Mouse (Mus musculus) frontal cortex, postnatal 10 days (tissue): ENCODE measurements at regions not wholly inside any gene's neighbourhood (a gene's known extent, or its start where the extent isn't known, plus 50 kb on each side); places are given as distances from the start of the nearest gene placed in this dataset.

Source experiments
- DNase-seq, 2 experiments: peaks; one replicate each; pipeline ENCODE4 v3.0.0; 2022; ENCODE audit warnings: low spot score in 2 of 2, mixed read lengths in 1 of 2

GRCm38 (mm10) chr12:25609045-25609444 lies 512.1 kb upstream of the Id2 start:
- DNase-seq: no peak

GRCm38 (mm10) chr12:25605396-25605795 lies 508.5 kb upstream of the Id2 start:
- DNase-seq: no peak

- no peak for DNase-seq
Measured at GRCm38 (mm10) chr12:25590262-25590661, 493.3 kb upstream of the Id2 start.

GRCm38 (mm10) chr12:25585746-25586145 lies 488.8 kb upstream of the Id2 start:
- no peak for DNase-seq

DNA sequence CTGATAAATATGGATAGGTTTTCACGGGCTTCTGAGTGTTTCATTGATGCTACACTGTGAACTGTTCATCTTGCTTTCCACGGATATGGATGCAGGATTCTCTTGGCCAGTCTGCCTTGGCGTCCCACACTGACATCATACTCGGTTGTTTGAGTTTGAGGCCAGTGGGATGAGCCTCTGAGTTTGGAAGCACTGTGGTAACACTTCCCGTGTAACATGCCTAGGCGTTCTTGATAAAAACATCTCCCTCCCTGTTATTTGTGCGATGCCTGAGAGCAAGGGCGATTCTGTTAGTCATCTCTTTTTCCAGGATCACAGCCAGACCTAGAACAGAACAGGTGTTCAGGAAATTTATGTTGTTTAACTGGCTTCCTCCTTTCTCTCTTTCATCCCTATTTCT lies 482.5 kb upstream of the Id2 start:
- DNase-seq: no peak

- DNase-seq: no peak
Measured at GRCm38 (mm10) chr12:25565131-25565530, 468.2 kb upstream of the Id2 start.

DNA sequence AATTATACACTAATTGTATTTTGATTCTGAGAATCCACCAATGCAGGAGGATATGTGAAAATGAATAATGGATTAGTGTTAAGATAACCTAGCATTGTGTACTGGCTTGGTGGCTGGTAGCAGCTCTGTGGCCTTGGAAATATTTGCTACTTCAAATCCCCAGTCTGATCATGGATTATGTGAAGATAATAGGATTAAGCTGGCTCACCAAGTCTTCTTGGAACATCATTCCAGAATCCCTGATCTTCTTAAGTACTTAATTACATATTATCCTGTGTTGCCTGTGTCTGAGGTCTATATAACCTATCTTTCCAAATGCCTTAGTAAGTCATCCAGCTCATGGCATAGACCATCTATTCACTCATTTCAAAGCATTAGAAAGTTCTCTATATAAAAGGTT lies 462.7 kb upstream of the Id2 start:
- DNase-seq: no peak

DNA sequence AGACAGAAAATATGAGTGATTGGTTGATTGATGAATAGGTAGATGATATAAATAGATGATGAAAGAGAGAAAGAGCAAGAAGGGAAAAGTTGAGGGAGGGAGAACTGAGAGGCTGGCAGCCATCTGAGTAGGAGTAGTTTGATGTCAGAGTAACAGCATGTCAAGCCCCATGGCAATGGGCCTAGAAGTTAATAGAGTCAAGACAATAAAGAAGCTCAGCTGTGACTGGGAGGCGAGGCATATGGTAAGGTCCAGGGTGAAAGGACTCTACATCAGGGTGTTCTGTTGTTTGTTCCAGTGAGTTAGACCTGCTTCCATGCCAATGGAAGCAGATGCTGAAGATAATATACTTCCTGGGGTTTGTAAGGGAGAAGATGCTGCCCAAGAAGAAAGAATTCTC lies 456.7 kb upstream of the Id2 start:
- DNase-seq: no peak

- DNase-seq: no peak
Measured at GRCm38 (mm10) chr12:25549735-25550134, 452.8 kb upstream of the Id2 start.

DNA sequence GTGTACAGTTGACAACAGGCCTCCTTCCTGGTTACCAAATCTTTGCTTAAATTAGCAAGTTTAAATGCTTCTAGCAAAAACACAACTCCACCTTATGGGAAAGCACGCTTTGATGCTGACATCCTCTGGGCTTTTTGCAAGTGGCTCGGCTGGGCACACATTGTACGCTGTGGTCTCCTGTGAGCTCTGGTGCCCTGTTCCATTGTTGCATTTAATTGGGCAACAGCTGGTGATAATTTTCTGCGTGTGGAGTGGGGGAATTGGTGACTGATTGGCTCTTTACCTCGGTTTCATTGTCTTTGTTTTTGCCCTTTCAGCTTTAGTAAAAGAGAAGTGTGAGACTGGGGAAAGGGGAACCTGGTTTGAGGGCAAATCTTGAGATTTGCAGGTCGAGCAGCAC lies 447.3 kb upstream of the Id2 start:
- no peak for DNase-seq

DNA sequence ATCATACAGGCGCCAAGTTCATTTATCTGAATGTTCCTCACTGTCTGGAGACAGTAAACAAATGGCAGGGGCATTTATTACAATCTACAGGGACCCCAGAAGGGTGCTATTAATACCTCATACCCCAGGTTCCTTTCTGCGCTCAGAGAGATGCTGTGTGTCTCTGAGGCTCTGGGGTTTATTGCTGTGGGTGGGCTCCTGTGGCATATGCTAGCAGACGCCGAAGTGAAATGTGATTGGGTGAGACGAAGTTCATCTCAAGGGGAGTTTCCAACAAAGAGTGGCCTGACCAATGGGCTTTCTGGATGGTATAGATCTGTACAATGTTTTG lies 437.6 kb upstream of the Id2 start:
- DNase-seq: no peak

DNA sequence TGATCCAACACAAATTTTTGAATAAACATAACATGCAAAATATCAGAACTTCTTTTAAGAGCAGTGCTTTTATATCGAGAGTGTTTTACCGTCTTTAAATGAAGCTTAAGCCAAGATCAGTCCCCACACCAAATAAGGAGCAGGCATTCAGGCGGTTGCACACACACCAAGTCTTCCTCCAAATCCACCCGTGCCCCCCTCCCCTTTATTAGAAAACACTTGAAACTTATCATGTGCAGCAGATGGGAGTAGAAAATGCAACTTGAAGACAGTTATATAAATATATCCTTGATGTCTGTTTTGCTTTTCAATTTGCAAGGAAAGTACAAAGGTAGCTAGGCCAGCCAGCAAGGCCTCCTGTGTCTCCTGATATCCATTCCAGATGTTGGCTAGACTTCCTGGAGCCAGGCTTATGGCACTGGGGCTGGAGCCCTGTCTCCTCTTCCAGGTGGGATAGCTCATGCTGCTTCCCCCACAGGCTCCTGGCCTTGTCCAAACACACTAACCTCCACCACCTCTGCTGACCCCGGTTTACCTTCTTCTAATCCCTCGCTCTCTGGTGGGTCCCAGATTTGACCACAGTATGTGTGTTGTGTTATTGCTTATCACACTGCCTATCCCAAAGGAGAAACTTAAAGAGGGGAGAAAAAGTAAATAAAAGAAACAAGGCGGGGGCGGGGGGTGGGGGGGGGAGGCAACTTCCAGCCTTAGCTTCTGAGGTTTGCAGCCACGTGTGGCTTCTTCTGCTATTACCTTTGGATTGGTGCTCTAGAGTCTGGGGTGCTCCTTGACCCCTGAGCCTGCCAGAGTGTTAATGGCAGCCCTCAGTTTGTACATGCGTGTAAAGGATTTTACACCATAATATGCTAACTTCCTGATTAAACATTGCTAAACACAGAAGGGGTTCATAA lies 437.0 kb upstream of the Id2 start:
- DNase-seq: no peak

DNA sequence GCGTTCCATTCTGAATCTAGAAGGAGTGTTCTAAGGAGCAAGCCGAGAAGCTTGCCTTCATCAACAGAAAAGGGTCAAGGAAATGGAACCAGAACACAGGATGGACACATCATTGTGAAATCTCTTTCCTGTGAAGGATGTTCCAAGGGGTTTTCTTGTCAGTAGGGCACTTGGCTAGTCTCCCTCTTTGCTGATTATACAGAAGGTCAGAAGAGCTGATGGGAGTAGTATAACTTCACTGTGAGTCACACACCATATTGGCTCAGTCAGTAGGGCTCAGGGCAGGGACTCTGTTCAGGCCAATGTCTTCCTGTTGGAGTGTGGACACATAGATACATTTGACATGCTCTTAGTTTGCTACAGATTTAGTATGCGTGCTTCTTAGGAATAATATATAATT lies 433.5 kb upstream of the Id2 start:
- no peak for DNase-seq

GRCm38 (mm10) chr12:25529537-25529936 lies 432.6 kb upstream of the Id2 start:
- no peak for DNase-seq

GRCm38 (mm10) chr12:25526639-25527038 lies 429.7 kb upstream of the Id2 start:
- peak in 1 of 2 experiments; percentile 11 for DNase-seq

- DNase-seq: no peak
Measured at GRCm38 (mm10) chr12:25516738-25517137, 419.8 kb upstream of the Id2 start.

- DNase-seq: no peak
Measured at GRCm38 (mm10) chr12:25513679-25514078, 416.7 kb upstream of the Id2 start.

DNA sequence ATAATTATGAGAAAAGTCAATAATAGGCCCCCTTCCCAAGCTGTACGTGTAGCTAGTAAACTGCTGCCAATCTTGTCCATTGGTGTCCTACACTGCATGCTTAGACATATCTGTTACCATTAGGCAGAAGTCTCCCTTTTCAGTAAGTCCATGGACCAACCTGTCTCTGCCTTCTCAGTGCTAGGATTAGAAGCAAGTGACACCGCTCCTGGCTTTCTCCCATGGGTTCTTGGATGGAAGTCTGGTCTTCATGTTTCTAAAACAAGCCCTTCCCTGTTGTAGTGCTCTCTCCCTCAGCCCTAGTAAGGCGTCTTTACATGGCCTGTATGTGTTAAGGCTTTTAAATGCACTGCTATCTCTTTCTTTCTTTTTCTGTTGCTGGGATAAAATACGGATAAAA lies 412.7 kb upstream of the Id2 start:
- no peak for DNase-seq

GRCm38 (mm10) chr12:25493233-25493632 lies 396.3 kb upstream of the Id2 start:
- DNase-seq: peak; percentile 22 to 24

DNA sequence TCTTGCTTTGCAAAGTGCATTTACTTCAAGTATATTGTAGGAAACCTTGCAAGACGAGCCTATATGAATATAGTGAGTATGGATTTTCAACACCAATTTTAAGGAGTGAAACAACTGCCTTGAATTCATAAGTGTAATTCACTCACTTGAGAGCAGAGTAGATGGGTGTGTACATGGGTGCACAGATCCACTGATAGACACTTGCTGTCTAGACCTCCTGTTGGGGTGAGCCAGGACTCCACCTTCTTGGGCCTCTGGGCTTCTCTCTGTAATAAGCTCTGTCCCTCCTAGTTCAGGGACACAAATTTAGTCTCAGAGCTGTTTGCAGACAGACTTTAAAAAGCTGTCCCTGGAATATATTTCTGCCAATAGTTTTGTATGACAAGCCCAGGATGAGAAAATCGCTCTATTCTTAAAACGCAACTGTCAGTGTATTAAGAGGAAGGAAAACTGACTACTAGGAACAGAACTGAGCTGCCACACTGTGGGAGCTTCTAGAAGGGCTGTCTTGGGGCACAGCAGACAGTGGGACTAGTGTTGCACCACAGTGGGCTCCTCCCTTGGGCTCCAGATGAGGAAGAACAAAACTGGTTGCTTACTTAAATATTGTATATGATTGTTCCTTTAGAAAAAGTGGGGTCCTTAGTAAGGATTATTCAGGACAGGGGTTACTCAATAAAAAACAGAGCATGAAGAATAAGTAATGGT lies 395.7 kb upstream of the Id2 start:
- no peak for DNase-seq

DNA sequence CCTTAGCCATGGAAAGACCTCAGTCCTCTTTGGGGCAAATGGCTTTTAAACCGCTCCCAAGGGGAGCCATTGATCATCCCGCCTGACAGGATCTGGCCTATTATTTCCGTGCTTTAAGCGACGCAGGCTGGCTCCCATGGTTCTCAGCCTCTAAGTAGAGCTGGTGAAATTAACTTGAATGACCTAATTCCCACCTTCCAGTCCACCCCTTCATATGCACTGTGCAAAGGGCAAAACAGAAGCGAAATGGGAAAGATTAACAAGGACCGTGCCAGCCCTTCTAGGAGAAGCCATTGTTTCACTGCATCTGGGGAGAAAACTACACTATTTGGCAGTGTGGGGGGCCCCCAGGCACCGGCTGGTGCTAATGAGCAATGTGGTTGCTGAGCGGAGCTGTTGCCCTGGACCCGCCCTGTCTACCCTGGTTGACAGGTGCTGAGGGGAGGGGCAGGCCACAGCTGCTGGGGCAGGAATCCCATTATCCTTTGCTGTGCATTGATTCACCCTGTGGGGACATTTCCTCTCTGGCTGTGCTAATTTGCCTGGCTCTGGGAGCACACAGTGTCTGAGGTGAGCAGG lies 378.3 kb upstream of the Id2 start:
- no peak for DNase-seq

- no peak for DNase-seq
Measured at GRCm38 (mm10) chr12:25469181-25469580, 372.2 kb upstream of the Id2 start.

- DNase-seq: peak; percentile 25 to 27
Measured at GRCm38 (mm10) chr12:25467789-25468188, 370.8 kb upstream of the Id2 start.
